Comparison of ENCODE assay signal across 8 mouse cellular contexts in the genomic region with DNA sequence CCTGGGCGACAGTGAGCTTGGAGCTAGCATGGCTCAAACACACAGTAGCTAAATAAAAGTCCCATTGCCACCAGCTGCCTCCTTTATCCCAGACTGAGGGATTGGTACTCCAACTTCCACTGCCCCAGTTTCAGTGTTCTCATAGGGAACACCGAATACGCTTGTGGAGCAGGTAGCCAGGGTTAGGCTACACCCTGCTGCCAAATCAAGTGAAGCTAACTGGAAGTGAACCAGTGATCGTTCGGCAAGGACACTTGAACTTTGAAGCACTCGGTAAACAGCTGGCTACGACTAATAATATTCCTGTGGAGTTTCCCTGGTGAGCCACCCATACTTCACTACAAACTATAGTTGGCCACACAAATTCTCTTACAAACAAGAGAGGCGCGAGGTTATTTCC. TPM values are rescaled to one million over a fixed set of nuclear protein-coding genes. Genes with fewer than 3 reads are reported as not detected.
A peak's percentile ranks its signal among the peaks of the same experiment; 100 is the strongest.
DNase-seq lines count a peak whose midpoint lies in the region; ATAC-seq and TF ChIP-seq lines count a peak whose summit lies in the region.

No protein-coding gene starts in this region.

- peak; percentile 47 for DNase-seq in gastrocnemius, adult 2 months
- DNase-seq in gastrocnemius, postnatal 10 days, result no peak
- DNase-seq in forebrain, embryonic 10.5 days (ENCODE audit: extremely low spot score, low spot score), result no peak
- no peak for DNase-seq in midbrain, embryonic 10.5 days (ENCODE audit: low spot score)
- no peak for DNase-seq in cerebellum, adult 9-11 months
- no peak for DNase-seq in spleen, adult 18-20 months

- H3K4me3 ChIP-seq in gastrocnemius, adult 2 months, result peak overlapping the region; percentile 83
- peak overlapping the region; percentile 92; the same call in 1 of the 2 replicates for H3K4me3 ChIP-seq in forebrain, embryonic 10.5 days
- H3K4me3 ChIP-seq in kidney, embryonic 16.5 days (ENCODE audit: low read length), result peak overlapping the region; percentile 77
- H3K4me3 ChIP-seq in midbrain, embryonic 10.5 days, result peak overlapping the region; percentile 95

- H3K4me2 ChIP-seq in kidney, embryonic 16.5 days (replicated peaks; ENCODE audit: low read depth, low read length), result peak overlapping the region; percentile 81

- peak overlapping the region; percentile 95 for H3K27ac ChIP-seq in gastrocnemius, adult 2 months
- H3K27ac ChIP-seq in forebrain, embryonic 10.5 days, result no peak overlapping the region
- H3K27ac ChIP-seq in kidney, embryonic 16.5 days (ENCODE audit: low read length), result no peak overlapping the region
- H3K27ac ChIP-seq in midbrain, embryonic 10.5 days (replicated peaks), result no peak overlapping the region

- H3K27me3 ChIP-seq in forebrain, embryonic 10.5 days (ENCODE audit: poor library complexity, severe bottlenecking), result no peaks in the 10 kb centered on the region
- no peaks in the 10 kb centered on the region for H3K27me3 ChIP-seq in kidney, embryonic 16.5 days (ENCODE audit: insufficient read depth, low read length)
- H3K27me3 ChIP-seq in midbrain, embryonic 10.5 days (ENCODE audit: low read depth, poor library complexity, severe bottlenecking), result no peaks in the 10 kb centered on the region

- H3K4me1 ChIP-seq in forebrain, embryonic 10.5 days, result peaks cover 29% of the 10 kb centered on the region
- peaks cover 33% of the 10 kb centered on the region for H3K4me1 ChIP-seq in kidney, embryonic 16.5 days (ENCODE audit: insufficient read depth, low read length)
- H3K4me1 ChIP-seq in midbrain, embryonic 10.5 days, result peaks cover 28% of the 10 kb centered on the region

- ATAC-seq in kidney, embryonic 16.5 days (ENCODE audit: low FRiP score, low TSS enrichment), result no peak
- no peak for ATAC-seq in erythroid progenitor cell, adult 5-6 weeks (replicated peaks; ENCODE audit: low FRiP score, poor library complexity, severe bottlenecking)

- H3K9ac ChIP-seq in kidney, embryonic 16.5 days (replicated peaks; ENCODE audit: low read length), result peak overlapping the region; percentile 90; the same call in 1 of the 2 replicates

- 89% methylated on average over 9 of the region's 9 CpGs for WGBS in forebrain, embryonic 10.5 days
- 79% methylated on average over 9 of the region's 9 CpGs for WGBS in kidney, embryonic 16.5 days
- WGBS in midbrain, embryonic 10.5 days, result 89% methylated on average over 9 of the region's 9 CpGs

- H3K9me3 ChIP-seq in forebrain, embryonic 10.5 days, result no peaks in the 10 kb centered on the region
- H3K9me3 ChIP-seq in kidney, embryonic 16.5 days (ENCODE audit: low read length), result no peaks in the 10 kb centered on the region
- H3K9me3 ChIP-seq in midbrain, embryonic 10.5 days (replicated peaks), result no peaks in the 10 kb centered on the region

- TF ChIP-seq CTCF in gastrocnemius, adult 2 months (IDR thresholded peaks at IDR 0.05), result no peak

- intact Hi-C loops in gastrocnemius, adult 2 months (cut with DNase I), result loop anchor here (5.0 kb wide), 1 partner anchor 56 kb away; no protein-coding TSS in a partner anchor

- no peaks in the 10 kb centered on the region for H3K36me3 ChIP-seq in forebrain, embryonic 10.5 days (replicated peaks)
- no peaks in the 10 kb centered on the region for H3K36me3 ChIP-seq in kidney, embryonic 16.5 days (ENCODE audit: insufficient read depth, low read length)
- no peaks in the 10 kb centered on the region for H3K36me3 ChIP-seq in midbrain, embryonic 10.5 days

RNA-seq across cellular contexts. Expression of a gene that starts 1.6 kb away (rescaled TPM):
- 10 to 100 TPM; 13.0 to 13.4 TPM for total RNA-seq in gastrocnemius, adult 2 months (2021)
- total RNA-seq in gastrocnemius, postnatal 10 days (2021), result 10 to 100 TPM in 1 of 2 experiments, 1 to 10 TPM in 1; 9.3 to 10.1 TPM
- polyA plus RNA-seq in forebrain, embryonic 10.5 days (2016; fragmentation: Nextera tagmentation; extraction: Ambion mirVana), result 35.9 and 38.8 TPM in 2 replicates
- polyA plus RNA-seq in kidney, embryonic 16.5 days (2015; fragmentation: Nextera tagmentation; extraction: Ambion mirVana), result 36.4 and 39.0 TPM in 2 replicates
- 38.7 and 40.5 TPM in 2 replicates for polyA plus RNA-seq in midbrain, embryonic 10.5 days (2016; fragmentation: Nextera tagmentation; extraction: Ambion mirVana)
- 10.1 and 27.2 TPM in 2 replicates for total RNA-seq in erythroid progenitor cell, adult 5-6 weeks (2015; ENCODE audit: low replicate concordance)
- total RNA-seq in erythroid progenitor cell, adult 5-6 weeks (2017; ENCODE audit: low replicate concordance), result 2.8 and 18.2 TPM in 2 replicates
